Mouse (Mus musculus) liver, embryonic 14.5 days (tissue): ENCODE measurements at regions not wholly inside any gene's neighbourhood (a gene's known extent, or its start where the extent isn't known, plus 50 kb on each side); places are given as distances from the start of the nearest gene placed in this dataset.

ENCODE experiments used
- ATAC-seq: fragments of 200-750 bp; cut with Nextera tagmentation; 2 replicates; pipeline ENCODE4 v1.8.0; 2017; ENCODE audit warnings: moderate number of reproducible peaks, mild to moderate bottlenecking, moderate library complexity; ENCODE audit not compliant: insufficient read depth
- DNase-seq, 3 experiments: peaks; one replicate each; pipeline ENCODE4 v3.0.0-alpha.2; 2012 to 2013; ENCODE audit warnings: low read depth in 3 of 3, low spot score in 3 of 3
- H3K27ac ChIP-seq: fragments of 300-500 bp; sonication (generic); 2 replicates; pipeline ENCODE4 v1.5.1; 2014; ENCODE audit warnings: moderate library complexity, mild to moderate bottlenecking, control low read depth, inconsistent platforms
- H3K27me3 ChIP-seq: fragments of 300-500 bp; sonication (generic); 2 replicates; pipeline ENCODE4 v1.6.1; 2014; ENCODE audit warnings: mild to moderate bottlenecking, low read length, moderate library complexity; ENCODE audit not compliant: control insufficient read depth, insufficient read depth
- H3K36me3 ChIP-seq: fragments of 300-500 bp; sonication (generic); replicated peaks from 2 replicates; pipeline ENCODE4 v1.6.1; 2014; ENCODE audit warnings: low read depth; ENCODE audit not compliant: control insufficient read depth, insufficient read depth
- H3K4me1 ChIP-seq, 2 experiments: fragments of 200-500 bp in 1 of 2; fragments of 300-500 bp in 1 of 2; sonication (generic) in 1 of 2; replicated peaks; 2 replicates each; pipeline ENCODE4 v1.6.1; 2012 to 2014; ENCODE audit warnings: antibody characterized with exemption in 1 of 2, inconsistent platforms in 1 of 2, low read length in 1 of 2; ENCODE audit not compliant: control insufficient read depth in 2 of 2, insufficient read depth in 2 of 2
- H3K4me2 ChIP-seq: fragments of 300-500 bp; sonication (generic); 2 replicates; pipeline ENCODE4 v1.6.1; 2014; ENCODE audit warnings: low read depth, mild to moderate bottlenecking, control low read depth, moderate library complexity
- H3K4me3 ChIP-seq, 2 experiments: fragments of 200-500 bp in 1 of 2; fragments of 300-500 bp in 1 of 2; sonication (generic) in 1 of 2; 2 replicates each; pipeline ENCODE4 v1.5.1; 2012 to 2014; ENCODE audit warnings: low read depth in 2 of 2, low read length in 2 of 2, mild to moderate bottlenecking in 2 of 2, control low read depth in 1 of 2, inconsistent platforms in 1 of 2, moderate library complexity in 1 of 2; ENCODE audit not compliant: insufficient read depth in 1 of 2
- H3K9ac ChIP-seq: fragments of 300-500 bp; sonication (generic); replicated peaks from 2 replicates; pipeline ENCODE4 v1.6.1; 2014; ENCODE audit warnings: mild to moderate bottlenecking, control low read depth, moderate library complexity
- H3K9me3 ChIP-seq: fragments of 300-500 bp; sonication (generic); 2 replicates; pipeline ENCODE4 v1.6.1; 2016; ENCODE audit warnings: low read length, mixed read lengths; ENCODE audit not compliant: control insufficient read depth
- CTCF ChIP-seq: IDR thresholded peaks from 2 replicates; pipeline ENCODE4 v1.5.1; 2016; ENCODE audit warnings: antibody characterized with exemption, low read depth, control low read depth
- EP300 ChIP-seq: IDR thresholded peaks from 2 replicates; pipeline ENCODE4 v1.6.1; 2016; ENCODE audit warnings: antibody characterized with exemption, low read depth
- WGBS: fragments of 180-500 bp; shearing (Covaris S2); extraction: QIAGEN DNeasy Blood & Tissue Kit; methylation state at CpG from one replicate; pipeline ENCODE4 v1.1.7; 2014; ENCODE audit not compliant: insufficient replicate concordance; 5-methylcytosine and 5-hydroxymethylcytosine counted together

DNA sequence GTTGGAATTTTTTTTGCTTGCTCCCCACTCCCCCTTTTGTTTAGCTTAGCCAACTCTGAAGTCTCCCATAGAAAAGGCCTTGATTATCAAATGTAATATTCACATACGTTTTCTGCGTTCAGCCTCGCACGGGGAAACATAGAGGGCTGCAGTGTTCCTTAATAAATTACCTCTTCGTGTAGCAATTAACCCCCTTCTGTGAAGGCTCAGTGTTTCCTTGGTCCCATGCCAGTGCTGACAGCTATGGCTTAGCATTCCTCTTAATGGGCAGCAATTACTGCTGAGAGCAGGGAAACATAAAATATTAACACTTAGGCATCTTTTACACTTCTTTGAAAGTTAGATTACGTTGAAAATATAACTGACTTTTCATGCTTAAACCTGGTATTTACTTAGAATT, 282.9 kb downstream of the Lyplal1 start:
- H3K9me3 ChIP-seq, result no peaks in the 10 kb centered on the region
- H3K4me1 ChIP-seq, result no peaks in the 10 kb centered on the region
- TF ChIP-seq CTCF (no peak), EP300 (no peak)
- DNase-seq, result no peak
- no peak overlapping the region for H3K9ac ChIP-seq
- H3K27ac ChIP-seq, result no peak overlapping the region
- H3K4me3 ChIP-seq, result no peak overlapping the region
- no peaks in the 10 kb centered on the region for H3K27me3 ChIP-seq
- ATAC-seq, result no peak
- H3K4me2 ChIP-seq, result no peak overlapping the region
- H3K36me3 ChIP-seq, result no peaks in the 10 kb centered on the region
- WGBS, result 57% methylated on average over 6 of the region's 6 CpGs

DNA sequence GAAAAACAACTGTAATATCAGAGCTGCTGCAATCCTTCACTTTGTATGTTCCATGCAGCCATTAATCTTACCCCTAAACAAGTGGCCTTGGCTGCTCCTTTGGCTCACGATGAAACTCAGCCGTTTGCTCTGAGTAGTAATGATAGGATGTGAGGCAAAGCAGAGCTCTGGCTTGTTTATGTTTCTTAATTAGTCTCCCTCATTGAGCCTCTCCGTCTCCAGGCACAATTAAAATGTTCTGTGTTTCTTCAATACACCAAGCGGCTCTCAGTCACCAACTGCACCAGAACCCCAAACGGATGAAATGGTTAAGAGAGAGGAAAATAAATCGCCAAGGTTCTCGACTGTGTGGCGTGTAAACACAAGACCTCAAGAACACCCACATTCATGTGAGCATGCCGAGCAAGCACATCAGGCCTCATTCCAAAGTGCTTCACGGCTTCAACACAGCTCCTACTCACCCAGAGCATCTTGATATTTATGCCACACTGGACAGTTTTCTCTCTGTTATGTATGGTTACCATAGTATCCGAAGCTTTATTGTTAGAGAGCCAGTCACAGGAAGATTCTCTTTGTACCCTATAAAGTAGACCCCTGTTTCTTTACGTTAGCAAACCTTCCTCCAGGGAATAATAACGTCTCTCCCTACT, 280.4 kb downstream of the Lyplal1 start:
- 49% methylated on average over 13 of the region's 13 CpGs for WGBS
- TF ChIP-seq EP300, result no peak
- TF ChIP-seq CTCF, result no peak
- no peak overlapping the region for H3K4me3 ChIP-seq
- H3K27ac ChIP-seq, result no peak overlapping the region
- H3K9me3 ChIP-seq, result no peaks in the 10 kb centered on the region
- H3K36me3 ChIP-seq, result no peaks in the 10 kb centered on the region
- no peak overlapping the region for H3K4me2 ChIP-seq
- no peaks in the 10 kb centered on the region for H3K4me1 ChIP-seq
- ATAC-seq, result no peak
- no peak overlapping the region for H3K9ac ChIP-seq
- no peak for DNase-seq
- H3K27me3 ChIP-seq, result no peaks in the 10 kb centered on the region

- WGBS, result 67% methylated on average over 12 of the region's 12 CpGs
- H3K9me3 ChIP-seq, result no peaks in the 10 kb centered on the region
- TF ChIP-seq EP300 (no peak), CTCF (no peak)
- H3K36me3 ChIP-seq, result no peaks in the 10 kb centered on the region
- H3K27me3 ChIP-seq, result no peaks in the 10 kb centered on the region
- H3K4me3 ChIP-seq, result no peak overlapping the region
- H3K9ac ChIP-seq, result no peak overlapping the region
- H3K27ac ChIP-seq, result no peak overlapping the region
- no peak overlapping the region for H3K4me2 ChIP-seq
- DNase-seq (no peak), ATAC-seq (no peak)
- H3K4me1 ChIP-seq, result no peaks in the 10 kb centered on the region
Measured at GRCm38 (mm10) chr1:185842481-185842880, 274.6 kb downstream of the Lyplal1 start.

GRCm38 (mm10) chr1:185847161-185847560, 269.9 kb downstream of the Lyplal1 start:
- Histone ChIP-seq H3K36me3 (no peaks in the 10 kb centered on the region), H3K9ac (no peak overlapping the region), H3K9me3 (no peaks in the 10 kb centered on the region), H3K4me3 (no peak overlapping the region), H3K4me2 (no peak overlapping the region), H3K27me3 (no peaks in the 10 kb centered on the region), H3K27ac (no peak overlapping the region), H3K4me1 (no peaks in the 10 kb centered on the region)
- DNase-seq, result no peak
- WGBS, result 59% methylated on average over 6 of the region's 6 CpGs
- ATAC-seq, result no peak
- TF ChIP-seq CTCF, result no peak

- TF ChIP-seq CTCF, result no peak
- no peak for TF ChIP-seq EP300
- ATAC-seq (no peak), DNase-seq (no peak)
- no peak overlapping the region for H3K4me3 ChIP-seq
- H3K4me2 ChIP-seq, result no peak overlapping the region
- no peaks in the 10 kb centered on the region for H3K9me3 ChIP-seq
- H3K9ac ChIP-seq, result no peak overlapping the region
- H3K4me1 ChIP-seq, result no peaks in the 10 kb centered on the region
- no peaks in the 10 kb centered on the region for H3K27me3 ChIP-seq
- H3K27ac ChIP-seq, result no peak overlapping the region
- H3K36me3 ChIP-seq, result no peaks in the 10 kb centered on the region
Measured at GRCm38 (mm10) chr1:185850590-185850989, 266.5 kb downstream of the Lyplal1 start.
